Mouse (Mus musculus): ENCODE results near the gene Ptprn2.

The Ptprn2 gene

GRCm38 (mm10) chr12:116594457-116594856 is 108.9 kb downstream of the Ptprn2 start:
- DNase-seq (ENCODE audit: low spot score): no peak

- no peak for DNase-seq (ENCODE audit: low spot score)
Observed at GRCm38 (mm10) chr12:116594866-116595610, 109.5 kb downstream of the Ptprn2 start.

- no peak for DNase-seq (ENCODE audit: low spot score)
Observed at GRCm38 (mm10) chr12:116595727-116596126, 110.2 kb downstream of the Ptprn2 start.

- no peak for DNase-seq (ENCODE audit: low spot score)
Observed at GRCm38 (mm10) chr12:116596993-116597392, 111.5 kb downstream of the Ptprn2 start.

- no peak for DNase-seq (ENCODE audit: low spot score)
Observed at GRCm38 (mm10) chr12:116597670-116598069, 112.2 kb downstream of the Ptprn2 start.

- DNase-seq (ENCODE audit: low spot score): no peak
Observed at GRCm38 (mm10) chr12:116598123-116599005, 112.8 kb downstream of the Ptprn2 start.

GRCm38 (mm10) chr12:116599537-116599936 is 114.0 kb downstream of the Ptprn2 start:
- DNase-seq (ENCODE audit: low spot score): no peak

GRCm38 (mm10) chr12:116600054-116600453 is 114.5 kb downstream of the Ptprn2 start:
- DNase-seq (ENCODE audit: low spot score): no peak

- no peak for DNase-seq (ENCODE audit: low spot score)
Observed at GRCm38 (mm10) chr12:116601395-116601794, 115.9 kb downstream of the Ptprn2 start.

GRCm38 (mm10) chr12:116601921-116602320 is 116.4 kb downstream of the Ptprn2 start:
- no peak for DNase-seq (ENCODE audit: low spot score)

GRCm38 (mm10) chr12:116608598-116608997 is 123.1 kb downstream of the Ptprn2 start:
- DNase-seq (ENCODE audit: low spot score): no peak

GRCm38 (mm10) chr12:116619868-116620267 is 134.3 kb downstream of the Ptprn2 start:
- no peak for DNase-seq (ENCODE audit: low spot score)

GRCm38 (mm10) chr12:116620299-116620698 is 134.8 kb downstream of the Ptprn2 start:
- no peak for DNase-seq (ENCODE audit: low spot score)

GRCm38 (mm10) chr12:116621325-116622040 is 136.0 kb downstream of the Ptprn2 start:
- no peak for DNase-seq (ENCODE audit: low spot score)

GRCm38 (mm10) chr12:116622665-116623387 is 137.3 kb downstream of the Ptprn2 start:
- DNase-seq (ENCODE audit: low spot score): no peak

- no peak for DNase-seq (ENCODE audit: low spot score)
Observed at GRCm38 (mm10) chr12:116625391-116626281, 140.1 kb downstream of the Ptprn2 start.

- no peak for DNase-seq (ENCODE audit: low spot score)
Observed at GRCm38 (mm10) chr12:116628992-116629391, 143.5 kb downstream of the Ptprn2 start.

GRCm38 (mm10) chr12:116637498-116637897 is 152.0 kb downstream of the Ptprn2 start:
- no peak for DNase-seq (ENCODE audit: low spot score)

GRCm38 (mm10) chr12:116640871-116641270 is 155.4 kb downstream of the Ptprn2 start:
- DNase-seq (ENCODE audit: low spot score): no peak

GRCm38 (mm10) chr12:116641339-116642190 is 156.0 kb downstream of the Ptprn2 start:
- DNase-seq (ENCODE audit: low spot score): no peak

Measured in left cerebral cortex, adult 11 months (tissue).